Mouse (Mus musculus) C2C12 (cell line): Measurements from ENCODE around the gene Gm29427.

Source experiments
- CTCF ChIP-seq: IDR thresholded peaks from one replicate; pipeline ENCODE4 v1.5.1; 2011; ENCODE audit not compliant: control insufficient read depth, insufficient read depth, insufficient read length
- MYOD1 ChIP-seq: IDR thresholded peaks from one replicate; pipeline ENCODE4 v1.6.1; 2011; ENCODE audit warnings: low read depth; ENCODE audit not compliant: control insufficient read depth, insufficient read length
- MYOG ChIP-seq: IDR thresholded peaks from one replicate; pipeline ENCODE4 v1.6.1; 2011; ENCODE audit not compliant: control insufficient read depth, insufficient read length; ENCODE audit errors: extremely low read depth

DNA sequence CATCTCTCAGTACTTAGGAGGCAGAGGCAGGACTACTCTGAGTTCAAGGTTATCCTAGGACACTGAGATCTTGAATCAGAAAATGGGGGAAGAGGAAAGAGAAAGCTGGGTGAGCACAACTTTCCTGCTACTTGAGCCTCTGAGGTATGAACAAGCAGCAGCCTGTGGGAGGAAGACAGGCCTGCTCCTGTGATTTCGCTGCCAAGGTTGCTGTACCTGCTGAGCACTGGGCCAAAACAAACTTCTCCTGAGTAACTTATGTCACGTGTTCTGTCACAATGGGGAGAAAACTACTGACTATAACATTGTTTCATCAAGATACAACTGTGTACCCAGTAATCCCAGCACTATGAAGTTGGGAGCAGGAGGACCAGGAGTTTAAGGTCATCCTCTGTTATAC, 12.0 kb downstream of the Gm29427 start:
- TF ChIP-seq CTCF (no peak), MYOD1 (no peak), MYOG (no peak)
